In genomic region chr6:65651376-65651775, GRCm38 (mm10) we compare ENCODE assay signal across 11 mouse cellular contexts. TPM values are rescaled to one million over a fixed set of nuclear protein-coding genes. Genes with fewer than 3 reads are reported as not detected.
DNase-seq lines count a peak whose midpoint lies in the region; ATAC-seq and TF ChIP-seq lines count a peak whose summit lies in the region.
"Had no signal": no experiment of that assay in that cellular context is flagged by ENCODE, and none has a peak within 500 bp of the region (broad histone marks: within the 10 kb centered on the region; RNA-seq: fewer than 3 reads in every experiment).

No protein-coding gene starts in this region.

- no peak overlapping the region for H3K27ac ChIP-seq in hindbrain, embryonic 14.5 days
- no peak overlapping the region for H3K27ac ChIP-seq in hindbrain, embryonic 12.5 days
- H3K27ac ChIP-seq in midbrain, postnatal 0 days (ENCODE audit: low read depth, low read length): no peak overlapping the region
- H3K27ac ChIP-seq in midbrain, embryonic 11.5 days (ENCODE audit: low read depth, low read length): no peak overlapping the region
- H3K27ac ChIP-seq in stomach, postnatal 0 days (replicated peaks): no peak overlapping the region
- H3K27ac ChIP-seq: neural tube, embryonic 15.5 days had no signal

- H3K4me3 ChIP-seq in hindbrain, embryonic 14.5 days (replicated peaks; ENCODE audit: low read length): no peak overlapping the region
- no peak overlapping the region for H3K4me3 ChIP-seq in hindbrain, embryonic 12.5 days
- no peak overlapping the region for H3K4me3 ChIP-seq in midbrain, postnatal 0 days (ENCODE audit: low read depth, low read length)
- H3K4me3 ChIP-seq in midbrain, embryonic 11.5 days (ENCODE audit: low read depth, low read length): no peak overlapping the region
- no peak overlapping the region for H3K4me3 ChIP-seq in stomach, postnatal 0 days (ENCODE audit: low read depth, low read length)
- H3K4me3 ChIP-seq: erythroblast, embryonic 14.5 days; neural tube, embryonic 15.5 days had no signal

- no peaks in the 10 kb centered on the region for H3K4me1 ChIP-seq in hindbrain, embryonic 14.5 days (replicated peaks; ENCODE audit: control insufficient read depth, insufficient read depth, low read length)
- no peaks in the 10 kb centered on the region for H3K4me1 ChIP-seq in hindbrain, embryonic 12.5 days
- no peaks in the 10 kb centered on the region for H3K4me1 ChIP-seq in midbrain, postnatal 0 days (ENCODE audit: insufficient read depth, low read length)
- no peaks in the 10 kb centered on the region for H3K4me1 ChIP-seq in midbrain, embryonic 11.5 days (ENCODE audit: control insufficient read depth, insufficient read depth, low read length)
- no peaks in the 10 kb centered on the region for H3K4me1 ChIP-seq in stomach, postnatal 0 days (replicated peaks; ENCODE audit: control insufficient read depth, insufficient read depth)
- H3K4me1 ChIP-seq: neural tube, embryonic 15.5 days had no signal

- TF ChIP-seq POLR2A in brain, embryonic 14.5 days (IDR thresholded peaks at IDR 0.05; ENCODE audit: borderline replicate concordance, extremely low read depth, insufficient read depth, insufficient read length, poor library complexity, severe bottlenecking): no peak

- TF ChIP-seq CTCF in midbrain, postnatal 0 days (IDR thresholded peaks at IDR 0.05): peak; percentile 81
- no peak for TF ChIP-seq CTCF in brain, embryonic 14.5 days (IDR thresholded peaks at IDR 0.05; ENCODE audit: borderline replicate concordance, extremely low read depth, insufficient read depth, insufficient read length)
- TF ChIP-seq CTCF in stomach, postnatal 0 days (IDR thresholded peaks at IDR 0.05; ENCODE audit: low read depth): peak; percentile 77

- H3K27me3 ChIP-seq in hindbrain, embryonic 14.5 days (ENCODE audit: control insufficient read depth, insufficient read depth, low read length): no peaks in the 10 kb centered on the region
- no peaks in the 10 kb centered on the region for H3K27me3 ChIP-seq in hindbrain, embryonic 12.5 days
- no peaks in the 10 kb centered on the region for H3K27me3 ChIP-seq in midbrain, postnatal 0 days (ENCODE audit: insufficient read depth, low read length)
- H3K27me3 ChIP-seq in midbrain, embryonic 11.5 days (ENCODE audit: control insufficient read depth, insufficient read depth, low read length): no peaks in the 10 kb centered on the region
- no peaks in the 10 kb centered on the region for H3K27me3 ChIP-seq in stomach, postnatal 0 days (ENCODE audit: control insufficient read depth, insufficient read depth, low read length)
- H3K27me3 ChIP-seq: neural tube, embryonic 15.5 days had no signal

- DNase-seq in hindbrain, embryonic 14.5 days (ENCODE audit: low spot score): peak; percentile 81
- peak; percentile 84 for DNase-seq in midbrain, postnatal 0 days (ENCODE audit: low spot score)
- DNase-seq in midbrain, embryonic 11.5 days (ENCODE audit: low spot score, missing footprints): no peak
- DNase-seq in brain, embryonic 14.5 days (ENCODE audit: low read depth): peak; percentile 80
- DNase-seq in stomach, postnatal 0 days (ENCODE audit: low spot score): no peak
- no peak for DNase-seq in MN1 (ENCODE audit: low spot score)
- no peak for DNase-seq in urinary bladder, adult 18-20 months (ENCODE audit: low spot score in 2 of 2)
- DNase-seq: cerebellum, adult 11-12 months had no signal

- no peaks in the 10 kb centered on the region for H3K36me3 ChIP-seq in hindbrain, embryonic 14.5 days (replicated peaks; ENCODE audit: control insufficient read depth, insufficient read depth)
- no peaks in the 10 kb centered on the region for H3K36me3 ChIP-seq in hindbrain, embryonic 12.5 days
- H3K36me3 ChIP-seq in midbrain, postnatal 0 days (ENCODE audit: insufficient read depth, low read length): no peaks in the 10 kb centered on the region
- no peaks in the 10 kb centered on the region for H3K36me3 ChIP-seq in midbrain, embryonic 11.5 days (ENCODE audit: control insufficient read depth, insufficient read depth, low read length)
- no peaks in the 10 kb centered on the region for H3K36me3 ChIP-seq in stomach, postnatal 0 days (ENCODE audit: control insufficient read depth, insufficient read depth, low read length)
- H3K36me3 ChIP-seq: neural tube, embryonic 15.5 days had no signal

- no peak for TF ChIP-seq EP300 in stomach, postnatal 0 days (optimal IDR thresholded peaks at IDR 0.05)

- no peaks in the 10 kb centered on the region for H3K9me3 ChIP-seq in hindbrain, embryonic 14.5 days (ENCODE audit: control insufficient read depth, low read length)
- no peaks in the 10 kb centered on the region for H3K9me3 ChIP-seq in hindbrain, embryonic 12.5 days (replicated peaks)
- H3K9me3 ChIP-seq in midbrain, postnatal 0 days (ENCODE audit: low read length): no peaks in the 10 kb centered on the region
- no peaks in the 10 kb centered on the region for H3K9me3 ChIP-seq in midbrain, embryonic 11.5 days (ENCODE audit: control insufficient read depth, low read length)
- H3K9me3 ChIP-seq in stomach, postnatal 0 days (ENCODE audit: control insufficient read depth, low read length): no peaks in the 10 kb centered on the region
- H3K9me3 ChIP-seq: neural tube, embryonic 15.5 days had no signal

- WGBS in hindbrain, embryonic 14.5 days: 33% methylated on average over 4 of the region's 4 CpGs
- WGBS in hindbrain, embryonic 12.5 days: 34% methylated on average over 4 of the region's 4 CpGs
- 27% methylated on average over 4 of the region's 4 CpGs for WGBS in midbrain, postnatal 0 days
- 43% methylated on average over 4 of the region's 4 CpGs for WGBS in midbrain, embryonic 11.5 days
- 23% methylated on average over 4 of the region's 4 CpGs for WGBS in stomach, postnatal 0 days

- H3K9ac ChIP-seq in hindbrain, embryonic 14.5 days: no peak overlapping the region
- H3K9ac ChIP-seq in hindbrain, embryonic 12.5 days: no peak overlapping the region
- H3K9ac ChIP-seq in midbrain, postnatal 0 days (replicated peaks; ENCODE audit: low read length, poor library complexity, severe bottlenecking): no peak overlapping the region
- H3K9ac ChIP-seq in midbrain, embryonic 11.5 days (ENCODE audit: low read length): no peak overlapping the region
- no peak overlapping the region for H3K9ac ChIP-seq in stomach, postnatal 0 days (ENCODE audit: low read length)
- H3K9ac ChIP-seq: neural tube, embryonic 15.5 days had no signal

- H3K4me2 ChIP-seq in hindbrain, embryonic 14.5 days (replicated peaks): no peak overlapping the region
- H3K4me2 ChIP-seq in hindbrain, embryonic 12.5 days (replicated peaks): no peak overlapping the region
- no peak overlapping the region for H3K4me2 ChIP-seq in midbrain, postnatal 0 days (ENCODE audit: low read depth, low read length, poor library complexity, severe bottlenecking)
- no peak overlapping the region for H3K4me2 ChIP-seq in midbrain, embryonic 11.5 days
- H3K4me2 ChIP-seq in stomach, postnatal 0 days (replicated peaks; ENCODE audit: low read depth): no peak overlapping the region
- H3K4me2 ChIP-seq: neural tube, embryonic 15.5 days had no signal

- ATAC-seq in hindbrain, embryonic 14.5 days (ENCODE audit: low FRiP score): no peak
- no peak for ATAC-seq in hindbrain, embryonic 12.5 days (ENCODE audit: low FRiP score)
- no peak for ATAC-seq in midbrain, postnatal 0 days (ENCODE audit: low FRiP score)
- ATAC-seq in midbrain, embryonic 11.5 days (ENCODE audit: low FRiP score): no peak
- ATAC-seq in stomach, postnatal 0 days (ENCODE audit: low FRiP score, low TSS enrichment): no peak

RNA-seq across cellular contexts. Expression of gene Ndnf, which starts 20.0 kb away (rescaled TPM):
- polyA plus RNA-seq in hindbrain, embryonic 14.5 days (2014; fragmentation: Nextera tagmentation; extraction: Ambion mirVana): 18.8 and 22.5 TPM in 2 replicates
- 9.2 and 11.3 TPM in 2 replicates for polyA plus RNA-seq in hindbrain, embryonic 12.5 days (2016; fragmentation: Nextera tagmentation; extraction: Ambion mirVana)
- total RNA-seq in midbrain, postnatal 0 days (2014; rRNA removed): 14.0 and 30.2 TPM in 2 replicates
- polyA plus RNA-seq in midbrain, postnatal 0 days (2015; fragmentation: Nextera tagmentation; extraction: Ambion mirVana): 2.4 and 3.2 TPM in 2 replicates
- polyA plus RNA-seq in midbrain, embryonic 11.5 days (2014; fragmentation: Nextera tagmentation; extraction: Ambion mirVana): 9.5 and 10.5 TPM in 2 replicates
- polyA plus RNA-seq in brain, embryonic 14.5 days (2012; rRNA removed): 5.2 and 12.3 TPM in 2 replicates
- 1.4 and 2.7 TPM in 2 replicates for polyA plus RNA-seq in stomach, postnatal 0 days (2015; fragmentation: Nextera tagmentation; extraction: Ambion mirVana)
- polyA plus RNA-seq: erythroblast, embryonic 14.5 days had no signal

Comparison
In these comparisons a context has a peak if more than half of its experiments do, and no peak if none do; other contexts are left out.
1. DNase-seq: peak in hindbrain, embryonic 14.5 days (single experiment), midbrain, postnatal 0 days (single experiment) and brain, embryonic 14.5 days (single experiment); none in midbrain, embryonic 11.5 days (single experiment), stomach, postnatal 0 days (single experiment), MN1 (single experiment) and urinary bladder, adult 18-20 months (0 of 2).